Mouse (Mus musculus): Measurements from ENCODE around the gene Frem3. TPM values are rescaled to one million over a fixed set of nuclear protein-coding genes. Genes with fewer than 3 reads are reported as not detected.
A peak's percentile ranks its signal among the peaks of the same experiment; 100 is the strongest.

Gene Frem3
- polyA plus RNA-seq, 1 experiment from 2014 or later = not detected

DNA sequence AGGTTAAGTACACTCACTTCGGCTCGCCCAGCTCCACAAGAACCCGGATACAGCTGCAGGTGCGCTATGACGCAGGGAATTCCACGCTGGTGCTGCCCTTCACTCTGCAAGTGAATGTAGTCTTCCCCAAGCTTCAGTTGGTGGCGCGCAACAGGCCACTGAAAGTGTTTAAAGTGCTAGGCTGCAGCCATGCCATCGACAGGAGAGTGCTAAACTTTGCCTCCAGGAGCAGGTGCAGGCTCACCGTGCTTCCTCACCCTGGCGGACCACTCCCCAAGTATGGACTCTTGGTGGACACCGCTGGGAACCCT lies 516 bp downstream of the Frem3 start:
- no peaks in the 10 kb centered on the region for H3K9me3 ChIP-seq
- WGBS = 2% methylated on average over 12 of the region's 12 CpGs
- H3K4me3 ChIP-seq (replicated peaks) = peak overlapping the region; percentile 25
- H3K4me1 ChIP-seq = peaks cover 14% of the 10 kb centered on the region
- ATAC-seq (ENCODE audit: low FRiP score) = no peak
- H3K9ac ChIP-seq = 0 out of 2 replicates have a peak overlapping the region, but pooled peaks have one; percentile 12
- peaks cover 33% of the 10 kb centered on the region for H3K27me3 ChIP-seq
- no peak overlapping the region for H3K27ac ChIP-seq
- peak overlapping the region; percentile 49 for H3K4me2 ChIP-seq
- no peaks in the 10 kb centered on the region for H3K36me3 ChIP-seq (replicated peaks)

DNA sequence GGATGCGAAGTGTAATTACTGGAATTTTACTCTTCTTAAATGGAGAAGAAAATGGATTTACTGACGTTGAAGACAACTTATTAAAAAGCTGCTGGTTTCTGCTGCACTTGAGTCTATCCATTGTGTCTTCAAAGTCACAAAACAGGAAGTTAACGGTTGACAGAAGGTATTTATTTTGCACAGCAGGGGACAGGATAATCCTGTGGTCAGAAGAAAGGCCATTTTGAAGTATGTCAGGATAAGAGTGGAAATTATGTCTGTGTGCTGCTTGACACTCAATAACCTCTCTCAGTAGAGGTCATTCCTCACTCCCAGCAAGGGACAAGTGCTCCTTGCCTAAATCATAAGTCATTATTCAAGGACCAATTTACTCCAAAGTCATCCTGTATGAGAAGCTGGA lies 8.9 kb downstream of the Frem3 start:
- no peak overlapping the region for H3K4me3 ChIP-seq (replicated peaks)
- no peak overlapping the region for H3K27ac ChIP-seq
- H3K36me3 ChIP-seq (replicated peaks) = no peaks in the 10 kb centered on the region
- 29% methylated on average over 3 of the region's 3 CpGs for WGBS
- H3K4me2 ChIP-seq = no peak overlapping the region
- peaks cover 4% of the 10 kb centered on the region; the same call in 1 of the 2 replicates for H3K4me1 ChIP-seq
- no peaks in the 10 kb centered on the region for H3K27me3 ChIP-seq
- no peaks in the 10 kb centered on the region for H3K9me3 ChIP-seq
- no peak for ATAC-seq (ENCODE audit: low FRiP score)
- H3K9ac ChIP-seq = no peak overlapping the region

DNA sequence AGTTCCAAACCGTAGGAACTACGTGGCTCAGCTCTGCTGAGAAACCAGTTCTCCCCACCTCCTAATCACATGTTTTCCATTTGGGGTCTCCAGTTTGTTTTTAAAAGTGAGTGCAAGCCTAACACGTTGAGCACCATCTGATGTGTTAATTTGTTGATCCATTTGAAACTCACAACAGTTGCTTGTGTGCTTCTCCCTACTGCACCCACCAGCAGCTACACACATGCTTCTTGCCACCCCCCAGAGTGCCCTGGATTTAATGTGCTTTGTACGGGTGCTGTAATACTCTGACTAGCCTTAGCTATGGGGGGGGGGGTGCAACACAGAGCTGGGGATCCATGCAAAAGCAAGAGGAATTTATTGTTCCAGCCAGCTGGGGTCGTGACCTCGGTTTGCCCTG lies 36.5 kb downstream of the Frem3 start:
- Histone ChIP-seq H3K9ac (no peak overlapping the region), H3K4me3 (replicated peaks) (no peak overlapping the region), H3K27me3 (no peaks in the 10 kb centered on the region), H3K27ac (no peak overlapping the region), H3K4me2 (no peak overlapping the region), H3K4me1 (no peaks in the 10 kb centered on the region), H3K36me3 (replicated peaks) (no peaks in the 10 kb centered on the region), H3K9me3 (no peaks in the 10 kb centered on the region)
- WGBS = 73% methylated on average over 6 of the region's 6 CpGs
- no peak for ATAC-seq (ENCODE audit: low FRiP score)

DNA sequence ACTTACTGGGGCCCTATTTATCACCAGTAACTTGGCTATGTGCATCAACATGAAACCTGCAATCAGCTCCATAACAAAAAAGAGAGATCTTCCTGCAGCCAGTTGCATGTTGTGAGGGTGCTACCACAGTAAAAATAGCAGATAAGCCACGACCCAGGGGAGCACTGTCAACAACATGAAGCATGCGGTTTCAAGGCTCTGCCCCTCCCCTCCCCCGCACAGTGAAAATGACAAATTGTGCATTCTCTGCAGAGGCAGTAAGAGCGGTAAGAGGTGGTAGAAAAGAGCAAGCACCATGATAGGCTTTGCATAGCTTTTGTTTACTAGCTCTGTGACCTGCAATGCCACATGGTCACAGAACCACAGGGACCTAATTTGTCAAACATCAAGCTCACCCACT lies 46.8 kb downstream of the Frem3 start:
- Histone ChIP-seq H3K4me3 (replicated peaks) (no peak overlapping the region), H3K36me3 (replicated peaks) (no peaks in the 10 kb centered on the region), H3K9me3 (no peaks in the 10 kb centered on the region), H3K4me1 (no peaks in the 10 kb centered on the region), H3K4me2 (no peak overlapping the region), H3K9ac (no peak overlapping the region), H3K27ac (no peak overlapping the region), H3K27me3 (no peaks in the 10 kb centered on the region)
- ATAC-seq (ENCODE audit: low FRiP score) = no peak
- 57% methylated on average over 4 of the region's 4 CpGs for WGBS

DNA sequence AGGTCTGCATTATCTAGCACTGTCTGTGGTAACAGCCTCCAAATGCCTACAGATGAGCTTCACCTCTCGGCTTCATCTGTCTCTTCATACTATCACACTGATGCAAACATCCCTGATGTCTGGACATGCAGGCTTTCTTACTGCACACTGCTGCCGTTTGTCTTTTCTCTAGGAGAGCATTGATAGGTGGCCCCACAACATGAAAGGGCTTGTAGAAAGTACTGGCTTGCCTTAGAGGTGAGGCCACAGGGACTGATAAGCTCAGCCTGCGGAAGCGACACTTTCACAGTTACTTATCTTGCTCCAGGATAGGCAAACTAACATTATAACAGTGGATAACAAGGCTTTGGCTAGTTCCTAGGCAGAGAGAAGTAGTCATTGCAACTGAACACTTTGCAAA lies 50.2 kb downstream of the Frem3 start:
- Histone ChIP-seq H3K4me1 (no peaks in the 10 kb centered on the region), H3K27me3 (no peaks in the 10 kb centered on the region), H3K9me3 (no peaks in the 10 kb centered on the region), H3K4me2 (no peak overlapping the region), H3K36me3 (replicated peaks) (no peaks in the 10 kb centered on the region), H3K27ac (no peak overlapping the region), H3K4me3 (replicated peaks) (no peak overlapping the region), H3K9ac (no peak overlapping the region)
- ATAC-seq (ENCODE audit: low FRiP score) = no peak
- 88% methylated on average over 4 of the region's 4 CpGs for WGBS

DNA sequence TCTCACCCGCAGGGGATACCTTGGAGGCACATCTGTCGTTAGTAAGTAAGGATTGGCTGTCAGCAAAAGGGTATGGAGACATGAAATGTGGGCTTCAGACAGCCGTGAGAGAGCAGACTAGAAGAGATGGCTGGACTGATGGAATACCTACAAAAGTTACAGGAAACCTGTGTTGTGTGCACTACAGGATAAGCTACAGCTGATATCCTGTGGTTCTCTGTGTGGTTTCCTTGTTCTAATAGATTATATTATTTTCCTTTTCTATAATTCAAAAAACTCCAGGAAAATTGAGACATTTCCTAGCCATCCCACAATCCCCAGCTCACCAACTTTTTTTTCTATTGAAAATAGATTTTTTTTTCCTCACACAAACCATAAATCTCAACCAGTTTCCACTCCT lies 52.6 kb downstream of the Frem3 start:
- Histone ChIP-seq H3K4me3 (replicated peaks) (no peak overlapping the region), H3K4me1 (no peaks in the 10 kb centered on the region), H3K9me3 (no peaks in the 10 kb centered on the region), H3K4me2 (no peak overlapping the region), H3K27me3 (no peaks in the 10 kb centered on the region), H3K9ac (no peak overlapping the region), H3K36me3 (replicated peaks) (no peaks in the 10 kb centered on the region), H3K27ac (no peak overlapping the region)
- ATAC-seq (ENCODE audit: low FRiP score) = no peak
- WGBS = 79% methylated on average over 3 of the region's 3 CpGs

DNA sequence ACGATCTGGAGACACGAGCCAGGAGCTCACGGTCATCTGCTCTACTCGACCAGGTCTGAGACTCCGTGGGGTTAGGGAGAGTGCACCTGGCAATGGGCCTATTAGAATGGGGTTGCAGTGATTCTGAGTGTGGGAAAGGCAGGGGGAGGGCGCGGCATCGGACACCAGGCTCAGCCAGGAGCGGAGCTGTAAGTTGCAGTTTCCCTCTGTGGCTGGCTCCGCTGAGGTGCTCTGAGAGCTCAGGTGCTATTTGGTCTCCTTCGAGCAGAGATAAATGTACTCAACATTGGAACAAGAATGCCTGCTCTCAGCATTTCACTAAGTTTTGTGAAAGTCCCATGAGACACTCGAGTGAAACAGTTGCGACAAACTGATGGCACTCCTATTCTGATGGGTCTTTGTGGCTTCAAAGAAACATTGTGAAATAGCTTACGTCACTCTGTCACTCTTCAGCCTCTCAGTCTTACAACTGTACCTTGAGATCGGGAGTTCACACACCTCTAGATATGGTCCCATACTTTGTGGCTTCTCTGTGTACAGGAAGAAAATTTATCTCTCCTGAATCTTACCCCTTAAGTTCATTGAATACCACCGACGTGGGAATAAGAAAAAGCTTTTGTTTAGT lies 58.5 kb downstream of the Frem3 start:
- H3K27ac ChIP-seq = no peak overlapping the region
- H3K4me2 ChIP-seq = no peak overlapping the region
- no peaks in the 10 kb centered on the region for H3K36me3 ChIP-seq (replicated peaks)
- WGBS = 83% methylated on average over 17 of the region's 17 CpGs
- H3K9ac ChIP-seq = no peak overlapping the region
- ATAC-seq (ENCODE audit: low FRiP score) = no peak
- no peak overlapping the region for H3K4me3 ChIP-seq (replicated peaks)
- H3K4me1 ChIP-seq = no peaks in the 10 kb centered on the region
- H3K9me3 ChIP-seq = no peaks in the 10 kb centered on the region
- no peaks in the 10 kb centered on the region for H3K27me3 ChIP-seq

DNA sequence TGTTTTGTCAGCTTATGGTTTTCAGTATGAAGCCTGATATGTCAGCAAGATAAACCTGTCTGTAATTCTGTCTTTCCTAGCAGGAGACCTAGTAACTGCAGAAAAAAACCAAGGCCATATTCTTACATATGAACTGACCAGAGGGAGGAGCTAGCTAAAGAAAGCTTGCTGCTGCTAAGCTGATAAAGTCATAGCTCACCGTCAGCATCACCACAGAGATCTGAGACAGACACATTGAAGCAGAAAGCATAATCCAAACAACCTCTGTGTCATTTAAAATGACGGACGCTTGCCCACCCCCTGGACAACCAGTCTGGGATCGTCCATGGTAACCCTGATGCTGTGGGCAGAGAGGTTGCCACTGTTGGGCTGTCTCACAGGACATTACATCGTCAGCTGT lies 71.7 kb downstream of the Frem3 start:
- no peaks in the 10 kb centered on the region for H3K9me3 ChIP-seq
- no peaks in the 10 kb centered on the region for H3K36me3 ChIP-seq (replicated peaks)
- H3K4me1 ChIP-seq = no peaks in the 10 kb centered on the region; the same call in 1 of the 2 replicates
- no peaks in the 10 kb centered on the region for H3K27me3 ChIP-seq
- 82% methylated on average over 5 of the region's 5 CpGs for WGBS
- no peak for ATAC-seq (ENCODE audit: low FRiP score)
- H3K4me2 ChIP-seq = no peak overlapping the region
- no peak overlapping the region for H3K9ac ChIP-seq
- no peak overlapping the region for H3K4me3 ChIP-seq (replicated peaks)
- no peak overlapping the region for H3K27ac ChIP-seq

DNA sequence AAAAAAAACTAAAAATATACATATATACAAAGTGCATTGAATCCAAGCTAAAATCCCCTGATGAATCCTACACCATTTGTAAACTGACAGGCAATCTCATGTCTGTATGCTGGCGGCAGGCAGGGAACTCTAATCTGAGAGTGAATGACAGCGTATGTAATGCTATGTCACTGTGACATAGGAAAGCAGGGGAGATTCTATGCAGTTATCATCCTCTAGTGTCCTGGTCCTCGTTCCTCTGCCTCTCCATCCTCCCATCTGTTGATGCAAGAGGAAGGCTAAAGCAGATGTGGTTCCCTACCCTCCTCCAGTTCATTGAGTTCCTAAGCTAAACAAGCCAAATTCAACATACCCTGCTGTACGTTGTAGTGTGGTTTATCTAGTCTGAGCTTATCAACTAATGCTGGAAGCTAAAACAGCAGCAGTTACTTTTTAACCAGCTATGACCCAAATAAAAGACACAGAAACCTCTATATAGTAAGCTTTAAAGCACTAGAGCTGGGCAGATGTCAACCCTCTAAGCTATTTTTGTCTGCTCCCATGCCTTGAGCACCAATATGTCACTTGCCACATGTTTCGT lies 73.0 kb downstream of the Frem3 start:
- H3K9me3 ChIP-seq = no peaks in the 10 kb centered on the region
- H3K9ac ChIP-seq = no peak overlapping the region
- H3K4me3 ChIP-seq (replicated peaks) = no peak overlapping the region
- ATAC-seq (ENCODE audit: low FRiP score) = no peak
- H3K4me2 ChIP-seq = no peak overlapping the region
- H3K27ac ChIP-seq = no peak overlapping the region
- no peaks in the 10 kb centered on the region for H3K36me3 ChIP-seq (replicated peaks)
- H3K4me1 ChIP-seq = no peaks in the 10 kb centered on the region; the same call in 1 of the 2 replicates
- no peaks in the 10 kb centered on the region for H3K27me3 ChIP-seq
- WGBS = 81% methylated on average over 5 of the region's 5 CpGs

DNA sequence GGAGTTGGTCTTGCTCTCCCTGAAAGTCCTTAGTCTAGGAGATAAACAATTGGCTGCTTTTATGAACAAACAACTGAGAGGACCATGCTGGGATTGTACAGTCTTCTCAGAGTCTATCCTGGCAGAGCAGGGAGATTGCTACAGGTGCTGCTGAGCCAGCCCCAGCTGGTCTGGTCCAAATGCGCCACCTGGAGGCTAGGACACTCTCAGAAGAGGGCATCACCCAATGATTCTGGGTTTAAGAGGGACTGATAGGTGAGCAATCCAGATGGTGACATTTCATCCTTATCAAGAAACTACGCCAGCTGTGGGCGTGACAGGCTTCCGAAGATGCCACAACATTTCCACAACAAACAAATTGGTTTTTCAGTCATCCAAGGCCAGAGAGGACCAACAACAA lies 77.3 kb downstream of the Frem3 start:
- Histone ChIP-seq H3K4me2 (no peak overlapping the region), H3K4me1 (no peaks in the 10 kb centered on the region; the same call in 1 of the 2 replicates), H3K9ac (no peak overlapping the region), H3K36me3 (replicated peaks) (no peaks in the 10 kb centered on the region), H3K9me3 (no peaks in the 10 kb centered on the region), H3K4me3 (replicated peaks) (no peak overlapping the region), H3K27me3 (no peaks in the 10 kb centered on the region), H3K27ac (no peak overlapping the region)
- peak; percentile 58; the same call in 1 of the 2 replicates for ATAC-seq (ENCODE audit: low FRiP score)
- 56% methylated on average over 4 of the region's 4 CpGs for WGBS

DNA sequence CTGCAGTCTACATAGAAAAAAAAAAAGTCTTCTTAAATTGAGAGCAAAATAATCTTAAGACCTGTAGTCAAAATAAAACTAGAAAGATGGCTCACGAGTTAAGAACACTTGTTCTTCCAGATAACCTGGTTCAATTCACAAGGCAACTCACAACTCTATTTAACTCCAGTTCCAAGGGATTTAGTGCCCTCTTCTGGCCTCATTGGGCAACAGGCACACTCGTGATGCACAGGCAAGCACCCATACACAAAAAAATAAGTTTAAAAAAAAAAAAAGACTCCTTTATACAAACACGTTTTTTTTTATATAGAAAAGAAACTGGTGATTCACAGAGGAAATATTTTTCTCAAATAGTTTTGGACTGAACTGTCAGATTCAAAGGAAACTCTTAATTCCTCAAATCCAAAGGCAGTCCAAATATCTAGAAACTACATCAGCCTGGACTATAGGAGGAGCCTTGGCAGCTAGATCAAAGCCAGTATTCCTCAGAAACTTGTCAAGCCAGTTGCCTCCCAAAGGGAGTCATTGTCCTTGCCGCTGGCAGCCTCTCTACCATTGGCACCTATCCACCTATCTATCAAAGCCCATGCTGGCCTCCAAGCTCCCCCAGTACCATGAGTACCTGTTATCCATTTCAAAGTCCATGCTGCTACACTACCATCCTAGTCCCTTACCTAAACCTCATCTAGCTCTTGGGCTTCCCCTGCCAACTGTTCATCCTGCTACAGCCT lies 100.0 kb downstream of the Frem3 start:
- Histone ChIP-seq H3K27me3 (no peaks in the 10 kb centered on the region), H3K9me3 (no peaks in the 10 kb centered on the region), H3K27ac (no peak overlapping the region), H3K4me2 (no peak overlapping the region), H3K4me1 (no peaks in the 10 kb centered on the region), H3K36me3 (replicated peaks) (peaks cover 72% of the 10 kb centered on the region), H3K9ac (no peak overlapping the region), H3K4me3 (replicated peaks) (no peak overlapping the region)
- no peak for ATAC-seq (ENCODE audit: low FRiP score)
- 81% methylated on average over 4 of the region's 4 CpGs for WGBS

DNA sequence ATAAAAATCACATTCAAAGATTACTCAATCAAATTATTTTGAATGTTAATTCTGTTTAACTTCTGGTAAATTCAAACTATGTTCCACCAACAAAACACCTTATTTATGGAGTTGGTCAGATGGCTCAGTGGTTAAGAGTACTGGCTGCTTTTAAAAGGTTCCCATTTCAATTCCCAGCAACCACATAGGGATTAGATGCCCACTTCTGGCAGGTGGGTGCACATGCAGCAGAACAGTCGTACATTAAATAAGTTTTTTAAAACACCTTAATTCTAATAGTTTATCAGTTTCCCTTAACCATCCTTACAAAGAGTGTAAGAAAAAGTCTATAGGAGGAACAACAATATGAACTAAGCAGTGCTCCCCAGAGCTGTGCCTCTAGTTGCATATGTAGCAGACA lies 103.6 kb downstream of the Frem3 start:
- Histone ChIP-seq H3K4me1 (no peaks in the 10 kb centered on the region), H3K27ac (no peak overlapping the region), H3K27me3 (no peaks in the 10 kb centered on the region), H3K9me3 (no peaks in the 10 kb centered on the region), H3K36me3 (replicated peaks) (peaks cover 66% of the 10 kb centered on the region), H3K4me3 (replicated peaks) (no peak overlapping the region), H3K4me2 (no peak overlapping the region), H3K9ac (no peak overlapping the region)
- 95% methylated on average over 1 of the region's 1 CpGs for WGBS
- no peak for ATAC-seq (ENCODE audit: low FRiP score)

DNA sequence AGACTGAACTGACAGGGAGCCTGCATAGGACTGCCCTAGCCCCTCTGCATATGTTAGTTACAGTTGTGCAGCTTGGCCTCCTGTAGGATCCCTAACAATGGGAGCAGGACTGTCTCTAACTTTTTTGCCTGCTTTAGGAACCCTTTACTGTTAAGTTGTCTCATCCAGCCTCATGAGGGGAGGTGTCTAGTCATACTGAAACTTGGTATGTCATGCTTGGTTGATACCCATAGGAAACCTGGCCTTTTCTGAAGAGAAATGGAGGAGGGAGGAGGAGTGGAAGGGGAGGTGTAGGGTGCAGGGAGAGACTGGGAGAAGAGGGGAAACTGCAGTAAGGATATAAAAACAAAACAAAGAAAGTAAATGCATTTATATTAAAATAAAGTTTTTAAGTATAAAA lies 121.4 kb downstream of the Frem3 start:
- no peak overlapping the region for H3K4me2 ChIP-seq
- no peak overlapping the region for H3K9ac ChIP-seq
- no peaks in the 10 kb centered on the region for H3K27me3 ChIP-seq
- H3K36me3 ChIP-seq (replicated peaks) = peaks cover 66% of the 10 kb centered on the region
- no peaks in the 10 kb centered on the region for H3K9me3 ChIP-seq
- H3K27ac ChIP-seq = no peak overlapping the region
- H3K4me3 ChIP-seq (replicated peaks) = no peak overlapping the region
- H3K4me1 ChIP-seq = no peaks in the 10 kb centered on the region
- ATAC-seq (ENCODE audit: low FRiP score) = no peak
